Mouse (Mus musculus) lung, adult 2 months (tissue): ENCODE results near the gene Cdh26. TPM values are rescaled to one million over a fixed set of nuclear protein-coding genes. Genes with fewer than 3 reads are reported as not detected.

Source experiments
- DNase-seq: peaks from one replicate; pipeline ENCODE4 v3.0.0; 2022
- H3K4me1 ChIP-seq: fragments of 200-500 bp; 2 replicates; pipeline ENCODE4 v1.6.1; 2011; ENCODE audit warnings: low read length; ENCODE audit not compliant: control insufficient read depth, insufficient read depth
- H3K4me3 ChIP-seq: fragments of 200-500 bp; replicated peaks from 2 replicates; pipeline ENCODE3; 2011; ENCODE audit warnings: low read depth, mild to moderate bottlenecking, control low read depth, low read length; ENCODE audit errors: extremely low read depth
- CTCF ChIP-seq: fragments of 200-500 bp; IDR thresholded peaks from 2 replicates; pipeline ENCODE4 v1.5.1; 2011; ENCODE audit warnings: mild to moderate bottlenecking, low read length, control low read depth; ENCODE audit not compliant: insufficient read depth
- POLR2A ChIP-seq: fragments of 200-500 bp; IDR thresholded peaks from 2 replicates; pipeline ENCODE4 v1.6.1; 2011; ENCODE audit warnings: low read depth, mild to moderate bottlenecking, control low read depth, low read length, borderline replicate concordance; ENCODE audit errors: extremely low read depth
- WGBS: fragments of 180-500 bp; shearing (Covaris S2); methylation state at CpG from one replicate; pipeline ENCODE4 v1.1.7; 2018; 5-methylcytosine and 5-hydroxymethylcytosine counted together
- polyA plus RNA-seq: library from polyadenylated mRNA; depleted of rRNA; stranded (reverse); fragments of >200 nt; gene quantifications from 2 replicates; pipeline ENCODE4 v1.2.3, GENCODE M21; 2012

Gene Cdh26
- polyA plus RNA-seq, 1 experiment: 0.50 TPM

GRCm38 (mm10) chr2:178433903-178434302 lies 3.6 kb downstream of the Cdh26 start:
- no peak for TF ChIP-seq CTCF
- TF ChIP-seq POLR2A: no peak
- no peak overlapping the region for H3K4me3 ChIP-seq
- DNase-seq: no peak
- WGBS: 87% methylated on average over 2 of the region's 2 CpGs
- peaks cover 3% of the 10 kb centered on the region; the same call in 1 of the 2 replicates for H3K4me1 ChIP-seq

GRCm38 (mm10) chr2:178437311-178437710 lies 7.0 kb downstream of the Cdh26 start:
- WGBS: 64% methylated on average over 9 of the region's 9 CpGs
- peaks cover 3% of the 10 kb centered on the region; the same call in 1 of the 2 replicates for H3K4me1 ChIP-seq
- no peak for TF ChIP-seq POLR2A
- H3K4me3 ChIP-seq: no peak overlapping the region
- no peak for DNase-seq

GRCm38 (mm10) chr2:178449386-178449785 lies 19.1 kb downstream of the Cdh26 start:
- 80% methylated on average over 4 of the region's 4 CpGs for WGBS
- Histone ChIP-seq H3K4me1 (no peaks in the 10 kb centered on the region), H3K4me3 (no peak overlapping the region)
- no peak for TF ChIP-seq CTCF
- TF ChIP-seq POLR2A: no peak
- DNase-seq: no peak

DNA sequence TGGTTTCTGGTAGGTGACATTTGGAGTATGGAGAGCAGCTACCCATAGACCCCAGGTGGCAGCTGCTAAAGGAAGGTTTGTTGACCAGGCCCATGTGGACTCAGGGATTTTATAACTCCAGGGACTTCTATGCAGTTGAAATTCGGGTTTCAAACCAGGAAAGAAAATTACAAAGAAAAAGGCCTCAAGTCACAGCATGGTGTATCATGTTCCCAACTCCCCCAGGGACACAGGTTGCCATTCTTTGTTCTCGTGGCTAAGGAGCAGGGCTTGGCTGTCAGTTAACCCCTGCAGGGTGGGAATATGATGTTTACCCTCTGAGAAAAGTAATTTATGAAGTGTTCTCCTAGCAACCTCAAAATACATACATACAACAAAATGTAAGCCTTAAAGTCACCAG lies 19.9 kb downstream of the Cdh26 start:
- no peak for DNase-seq
- no peak overlapping the region for H3K4me3 ChIP-seq
- 42% methylated on average over 2 of the region's 2 CpGs for WGBS
- peaks cover 3% of the 10 kb centered on the region for H3K4me1 ChIP-seq
- TF ChIP-seq CTCF (no peak), POLR2A (no peak)

DNA sequence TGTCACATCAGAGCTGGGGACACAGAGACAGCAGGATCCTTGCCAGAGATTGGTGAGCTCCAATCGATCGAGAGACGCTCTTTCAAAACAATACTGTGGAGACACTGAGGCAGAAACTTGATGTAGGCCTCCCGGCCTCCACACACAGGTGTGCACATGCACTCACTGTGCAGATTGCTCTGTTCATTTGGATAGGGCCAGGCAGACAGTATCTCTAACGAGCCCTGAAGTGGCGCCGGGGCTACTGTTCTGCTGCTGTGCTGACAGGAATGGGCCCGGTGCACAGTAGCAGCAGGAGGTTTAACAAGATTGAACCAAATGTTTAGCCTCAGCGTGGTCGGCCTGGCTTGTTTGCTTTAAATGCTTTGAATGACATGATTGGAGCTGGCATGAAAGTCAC lies 20.6 kb downstream of the Cdh26 start:
- no peak for TF ChIP-seq CTCF
- no peak for TF ChIP-seq POLR2A
- Histone ChIP-seq H3K4me3 (no peak overlapping the region), H3K4me1 (peaks cover 3% of the 10 kb centered on the region)
- no peak for DNase-seq
- 72% methylated on average over 10 of the region's 10 CpGs for WGBS

DNA sequence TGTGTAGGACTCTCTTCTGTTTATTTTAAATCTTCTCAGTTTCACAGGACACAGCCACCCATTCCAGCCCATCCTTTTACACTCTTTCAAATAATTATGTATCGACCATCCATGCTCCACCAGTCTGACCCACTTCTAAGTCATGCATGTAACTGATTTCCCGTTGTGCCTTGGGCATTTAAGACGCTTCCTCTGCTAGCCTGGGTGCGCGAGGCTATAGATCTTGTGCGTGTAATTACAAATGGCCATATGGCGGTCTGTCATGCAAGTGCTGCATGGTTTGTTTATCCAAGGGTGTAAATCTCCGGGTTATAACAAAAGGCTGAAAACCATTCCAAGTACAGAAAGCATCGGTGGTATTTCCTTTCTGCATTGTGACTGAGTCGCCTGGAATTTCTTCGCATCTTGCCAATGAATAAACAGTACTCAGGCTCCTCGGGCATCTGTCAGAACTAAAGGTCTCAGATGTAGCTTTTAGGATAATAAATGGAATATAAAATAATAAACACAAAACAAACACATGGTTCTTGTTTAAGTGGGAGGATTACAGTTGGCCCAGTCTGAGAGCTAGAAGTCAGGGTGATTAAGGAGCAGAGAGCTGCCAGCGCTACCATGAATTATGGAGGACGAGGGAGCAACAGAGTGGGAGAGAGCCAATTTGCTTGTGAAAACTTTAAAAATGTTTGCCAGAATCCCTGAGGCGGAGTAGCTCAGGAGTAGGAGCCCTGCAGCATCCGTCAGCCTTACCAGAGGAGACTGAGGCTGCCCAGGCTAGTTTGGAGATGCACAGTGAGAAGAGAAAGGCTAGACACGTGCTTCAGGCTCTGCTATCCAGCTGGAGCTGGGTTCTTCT lies 24.6 kb downstream of the Cdh26 start:
- WGBS: 21% methylated on average over 17 of the region's 17 CpGs
- peak; percentile 8 for DNase-seq
- no peak overlapping the region for H3K4me3 ChIP-seq
- peaks cover 3% of the 10 kb centered on the region for H3K4me1 ChIP-seq
- no peak for TF ChIP-seq CTCF

DNA sequence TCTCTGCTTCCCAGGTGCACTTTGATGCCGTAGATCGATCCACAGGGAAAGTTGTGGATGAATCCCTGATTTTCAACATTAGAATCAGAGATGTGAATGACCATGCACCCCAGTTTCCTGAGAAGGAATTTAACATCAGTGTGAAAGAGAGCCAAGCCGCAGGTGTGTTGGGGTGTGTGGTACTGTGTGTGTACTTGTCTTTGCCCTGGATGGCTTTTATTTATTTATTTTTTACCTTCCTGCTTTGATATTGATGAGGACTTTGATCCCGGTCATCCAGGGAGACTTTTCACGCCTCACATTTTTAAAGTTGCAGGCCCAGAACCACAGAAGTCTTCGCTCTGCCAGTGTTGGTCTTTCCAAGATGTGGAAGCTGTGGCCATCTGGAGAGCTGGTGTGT lies 27.1 kb downstream of the Cdh26 start:
- DNase-seq: no peak
- 88% methylated on average over 6 of the region's 6 CpGs for WGBS
- H3K4me3 ChIP-seq: no peak overlapping the region
- TF ChIP-seq POLR2A (no peak), CTCF (no peak)
- peaks cover 3% of the 10 kb centered on the region for H3K4me1 ChIP-seq

- DNase-seq: no peak
- no peak overlapping the region for H3K4me3 ChIP-seq
- WGBS: 22% methylated on average over 5 of the region's 5 CpGs
- TF ChIP-seq CTCF (no peak), POLR2A (no peak)
- no peaks in the 10 kb centered on the region; the same call in 1 of the 2 replicates for H3K4me1 ChIP-seq
These were observed 30.0 kb downstream of the Cdh26 start for GRCm38 (mm10) chr2:178460353-178460752.

GRCm38 (mm10) chr2:178471546-178472480 lies 41.5 kb downstream of the Cdh26 start:
- Histone ChIP-seq H3K4me1 (no peaks in the 10 kb centered on the region), H3K4me3 (no peak overlapping the region)
- no peak for DNase-seq
- no peak for TF ChIP-seq CTCF
- TF ChIP-seq POLR2A: no peak
- 66% methylated on average over 17 of the region's 17 CpGs for WGBS

DNA sequence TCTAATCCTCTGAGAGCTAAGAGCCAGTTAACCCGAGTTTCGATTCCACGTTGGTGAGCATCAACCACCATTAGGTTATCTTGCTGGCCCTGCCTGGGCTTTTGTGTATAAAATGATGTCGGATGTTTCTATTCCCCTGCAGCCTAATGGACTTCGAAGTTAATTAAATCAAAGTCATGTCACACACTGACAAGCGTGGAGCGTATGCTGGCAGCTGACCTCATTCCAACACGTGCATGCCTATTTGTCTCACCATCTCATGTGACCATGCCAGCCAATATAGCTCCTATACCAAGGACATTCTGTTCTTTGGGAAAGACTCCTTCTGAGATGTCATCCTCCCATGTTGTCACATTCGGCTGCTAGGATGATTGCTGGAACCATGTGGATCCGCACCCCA lies 43.6 kb downstream of the Cdh26 start:
- TF ChIP-seq CTCF (no peak), POLR2A (no peak)
- no peak overlapping the region for H3K4me3 ChIP-seq
- DNase-seq: no peak
- WGBS: 65% methylated on average over 10 of the region's 10 CpGs
- H3K4me1 ChIP-seq: no peaks in the 10 kb centered on the region
